Mouse (Mus musculus): ENCODE measurements at regions not wholly inside any gene's neighbourhood (a gene's known extent, or its start where the extent isn't known, plus 50 kb on each side); places are given as distances from the start of the nearest gene placed in this dataset.

DNA sequence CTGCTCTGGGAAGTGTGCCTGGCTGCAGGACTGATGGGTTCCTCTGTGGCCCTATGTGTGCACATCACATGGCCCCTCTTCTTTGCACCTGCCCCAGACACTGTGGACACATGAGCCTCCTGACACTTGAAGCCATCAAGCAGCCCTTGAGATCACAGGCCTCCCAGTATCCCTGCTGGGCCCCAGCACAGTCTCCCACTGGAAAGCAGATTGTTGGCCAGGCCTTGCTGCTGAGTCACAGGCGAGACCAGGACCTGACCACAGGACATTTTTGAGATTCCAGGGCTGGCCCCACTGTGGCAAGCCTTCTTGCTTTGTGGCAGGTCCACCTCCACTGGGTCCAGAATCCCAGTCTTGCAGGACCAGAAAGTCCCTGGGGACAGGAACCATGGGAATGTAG, 105.5 kb upstream of the Ccnd1 start:
- DNase-seq (ENCODE audit: low read depth, low spot score), result no peak

DNA sequence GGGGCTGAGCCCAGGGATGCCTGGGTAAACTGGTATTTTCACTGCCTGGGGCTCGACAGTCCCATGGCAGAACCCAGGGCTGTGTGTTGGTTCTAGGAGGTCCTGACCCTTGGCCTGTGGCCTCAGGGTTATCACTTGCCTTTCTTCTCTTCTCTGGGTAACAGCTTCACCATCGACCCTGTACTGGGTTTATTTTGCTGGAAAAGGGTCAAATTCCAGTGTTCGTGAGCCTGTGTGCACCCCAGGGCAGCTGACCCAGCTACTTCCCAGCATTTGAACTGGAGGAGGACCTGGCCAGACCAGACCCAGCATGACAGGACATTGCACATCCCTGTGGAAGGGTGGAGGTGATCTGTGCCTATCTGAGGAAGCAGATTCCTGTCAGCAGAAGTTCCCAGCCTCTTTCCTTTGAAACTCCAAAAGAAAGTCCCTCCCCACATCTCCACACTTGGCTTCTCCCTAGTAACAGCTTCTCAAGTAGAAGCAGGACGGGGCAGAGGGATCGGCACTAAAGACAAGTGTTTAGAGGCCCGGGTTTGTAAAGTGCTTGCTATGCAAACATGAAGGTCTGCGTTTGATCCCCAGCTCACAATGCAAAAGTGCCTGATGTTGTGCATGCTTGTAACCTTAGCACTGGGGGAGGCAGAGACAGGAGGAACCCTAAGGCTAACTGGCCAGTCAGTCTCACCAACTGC, 103.9 kb upstream of the Ccnd1 start:
- DNase-seq (ENCODE audit: low read depth, low spot score), result no peak

DNA sequence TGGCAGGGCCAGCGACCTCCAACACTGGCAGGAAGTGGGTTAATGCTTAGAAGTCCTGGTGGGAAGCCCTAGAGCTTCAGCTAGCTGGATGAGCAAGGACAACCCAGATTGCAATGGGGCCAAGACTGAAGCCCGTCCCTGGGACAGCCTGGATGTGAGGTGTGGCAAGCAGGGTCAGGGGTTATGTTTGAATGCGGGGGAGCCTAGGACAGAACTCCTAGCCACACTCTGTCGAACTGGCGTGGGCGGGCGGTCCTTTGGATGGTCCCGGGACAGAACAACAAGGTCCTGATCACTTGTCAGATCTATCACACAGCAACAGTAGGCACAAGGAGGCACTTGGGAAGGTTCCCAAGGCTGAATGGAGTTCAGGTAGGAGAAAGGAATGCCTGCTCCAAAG, 101.1 kb upstream of the Ccnd1 start:
- DNase-seq (ENCODE audit: low read depth, low spot score), result no peak

DNA sequence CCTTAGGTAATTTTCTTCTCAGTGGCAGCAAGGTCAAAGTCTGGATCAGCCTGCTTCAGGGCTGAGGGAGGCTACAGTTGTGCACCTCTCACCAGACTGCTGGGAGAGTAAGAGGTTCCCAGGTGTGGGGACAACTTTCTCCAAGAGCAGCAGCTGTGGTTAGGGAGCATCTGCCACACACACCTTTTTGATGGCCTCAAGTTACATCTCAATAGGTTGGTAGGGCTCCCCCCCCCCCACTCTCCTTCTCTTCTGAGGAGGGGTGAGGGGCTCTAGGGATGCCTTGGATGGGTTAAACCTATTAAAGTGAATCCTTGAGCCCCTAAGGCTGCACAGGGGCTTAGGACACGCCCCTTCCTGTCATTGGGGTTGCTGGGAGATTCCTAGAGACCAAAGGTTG, 94.7 kb upstream of the Ccnd1 start:
- DNase-seq (ENCODE audit: low read depth, low spot score), result no peak

DNA sequence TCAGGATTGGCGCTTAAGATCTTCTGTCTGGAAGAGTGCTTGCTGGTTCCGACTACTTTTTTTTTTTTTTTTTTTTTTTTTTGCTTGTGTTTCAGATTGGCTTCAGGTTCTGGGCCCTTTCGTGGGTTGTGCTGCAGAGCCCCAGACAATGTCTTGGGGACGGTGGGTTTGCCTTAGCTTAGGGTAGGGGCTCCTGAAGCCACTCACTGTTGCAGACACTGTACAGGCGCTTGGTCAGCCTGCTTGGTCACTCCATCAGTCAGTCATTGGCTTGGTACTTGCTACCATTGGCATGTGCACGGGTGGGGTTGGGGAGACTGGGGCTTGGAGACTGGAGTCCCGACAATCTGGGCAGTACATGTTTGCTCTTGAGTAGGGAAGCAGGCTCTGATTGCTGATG, 91.5 kb upstream of the Ccnd1 start:
- DNase-seq (ENCODE audit: low read depth, low spot score), result no peak

DNA sequence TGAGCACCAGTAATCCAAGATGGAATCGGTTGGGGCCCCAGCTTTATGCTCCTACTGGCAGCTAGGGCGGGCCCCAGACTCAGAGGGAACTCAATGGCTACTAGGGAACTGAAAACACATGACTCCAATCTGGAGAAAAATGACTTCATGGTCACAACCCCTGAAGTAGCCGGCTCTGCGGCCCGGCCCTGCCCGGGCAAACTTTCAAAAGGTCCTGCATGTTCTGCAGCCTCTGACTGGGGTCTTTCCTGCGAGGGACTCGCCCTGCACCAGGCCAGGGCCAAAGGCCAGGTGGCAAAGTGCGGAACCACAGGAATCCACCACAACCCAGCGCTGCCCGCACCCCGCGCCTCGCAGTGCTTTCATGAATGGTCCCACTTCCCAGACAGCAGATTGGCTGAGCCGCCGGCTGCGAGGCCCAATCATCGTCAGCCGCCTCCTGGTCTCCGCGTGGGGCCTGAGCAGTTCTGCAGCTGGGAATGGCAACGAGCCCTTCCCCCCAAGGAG, 91.0 kb upstream of the Ccnd1 start:
- peak; percentile 43 for DNase-seq (ENCODE audit: low read depth, low spot score)

DNA sequence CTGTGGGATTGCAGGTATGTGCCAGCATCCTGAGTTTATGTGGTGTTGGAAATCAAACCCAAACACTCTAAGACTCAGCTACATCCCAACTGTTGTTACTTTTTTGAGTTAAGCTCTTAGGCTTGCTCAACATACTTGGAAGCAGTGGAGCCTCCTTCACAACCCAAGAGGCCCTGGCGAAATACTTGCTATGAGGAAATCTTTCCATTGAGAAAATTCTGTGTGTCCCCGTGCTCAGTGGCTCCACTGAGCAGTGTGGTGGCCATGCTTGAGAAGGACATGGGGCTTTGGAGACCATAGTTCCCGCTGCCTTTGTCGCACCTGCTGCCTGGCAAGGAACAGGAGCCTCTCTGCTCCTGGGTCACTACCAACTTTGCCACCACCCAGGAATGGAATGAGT, 89.9 kb upstream of the Ccnd1 start:
- no peak for DNase-seq (ENCODE audit: low read depth, low spot score)

DNA sequence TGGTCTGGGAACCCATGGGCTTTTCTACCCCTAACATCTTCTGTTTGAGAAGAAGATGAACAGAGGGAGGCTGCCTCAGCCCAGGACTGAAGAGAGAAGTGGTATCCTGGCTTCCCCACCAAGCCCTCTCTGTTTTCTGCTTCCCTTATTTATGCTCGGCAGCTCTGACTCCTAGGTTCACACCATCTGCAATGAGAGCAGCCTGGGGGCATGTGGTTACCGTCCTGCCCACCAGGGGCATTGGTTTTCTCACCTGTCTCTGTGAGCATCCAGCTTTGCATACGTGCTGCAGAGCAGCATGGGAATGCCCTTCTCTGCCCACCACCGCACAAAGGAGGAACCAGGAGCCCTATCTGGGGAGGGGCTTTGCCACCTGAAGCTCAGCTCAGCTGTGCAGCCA, 89.4 kb upstream of the Ccnd1 start:
- peak; percentile 50 for DNase-seq (ENCODE audit: low read depth, low spot score)

DNA sequence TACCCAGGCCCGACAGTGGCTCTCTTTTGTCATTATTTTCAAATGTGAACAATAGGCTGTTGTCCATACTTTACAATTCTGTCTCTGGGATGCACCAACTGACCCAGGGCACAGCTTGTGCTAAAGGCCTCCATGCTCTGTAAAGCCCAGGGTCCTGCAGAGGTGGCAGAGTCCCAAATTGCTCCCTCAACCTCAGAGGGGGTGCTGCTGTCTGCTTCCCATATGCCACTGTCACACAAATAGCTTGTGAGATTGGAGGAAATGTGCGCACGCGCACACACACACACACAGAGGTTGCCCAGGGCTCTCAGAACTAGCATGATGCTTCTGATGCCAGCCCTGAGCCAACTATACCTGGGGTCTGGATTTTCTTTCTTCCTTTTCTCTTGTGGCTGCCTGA, 87.3 kb upstream of the Ccnd1 start:
- DNase-seq (ENCODE audit: low read depth, low spot score), result no peak

DNA sequence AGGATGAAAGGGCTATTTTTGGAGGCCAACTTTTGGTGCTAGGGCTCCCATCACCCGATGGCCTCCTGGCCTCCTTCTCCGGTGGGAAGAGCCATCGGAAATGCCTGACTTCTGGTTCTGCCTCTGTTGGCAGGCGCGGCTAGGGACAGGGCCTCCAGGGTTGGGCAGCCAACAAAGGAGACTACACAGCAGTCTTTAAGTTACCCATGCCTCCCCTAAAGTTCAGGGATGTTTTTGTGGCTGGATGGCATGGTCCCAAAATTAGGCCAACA, 86.2 kb upstream of the Ccnd1 start:
- no peak for DNase-seq (ENCODE audit: low read depth, low spot score)

DNA sequence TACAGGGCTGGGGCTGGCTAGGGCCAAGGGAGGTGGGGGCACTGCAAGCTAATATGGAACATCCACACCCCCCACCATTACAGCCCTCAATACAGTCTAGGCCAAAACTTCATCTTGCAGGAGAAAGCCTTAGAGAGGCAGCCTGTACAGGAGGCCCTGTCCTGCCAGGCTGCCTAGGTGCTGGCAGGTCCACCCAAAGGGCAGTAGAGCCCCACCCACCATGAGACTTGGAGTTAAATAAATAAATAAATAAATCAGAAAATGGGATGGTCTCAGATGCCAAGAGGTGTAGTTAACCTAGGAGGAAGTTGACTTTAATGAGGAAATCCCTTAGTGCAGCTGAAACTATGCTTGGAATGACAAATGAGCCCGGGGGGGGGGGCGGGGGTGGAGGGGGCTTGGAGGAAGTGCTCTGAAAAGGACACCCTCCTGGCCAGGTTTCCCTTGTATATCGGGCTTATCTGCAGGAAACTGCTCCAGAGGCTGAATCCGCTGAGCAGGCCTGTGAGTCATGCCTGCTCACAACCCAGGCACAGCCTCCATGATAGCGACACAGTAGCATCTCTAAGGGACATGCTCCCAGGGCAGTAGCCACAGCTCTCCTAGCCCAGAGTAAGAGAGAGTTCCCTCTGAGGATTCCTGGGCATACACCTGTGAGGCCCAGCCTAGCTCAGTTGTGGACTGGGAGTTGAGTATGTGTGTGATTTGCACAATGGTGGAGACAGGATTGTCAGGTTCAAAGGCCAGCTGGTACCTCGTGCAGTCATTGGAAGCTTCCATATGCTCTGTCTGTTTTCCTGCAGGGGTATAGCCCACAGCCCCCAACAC, 85.7 kb upstream of the Ccnd1 start:
- DNase-seq (ENCODE audit: low read depth, low spot score), result no peak

DNA sequence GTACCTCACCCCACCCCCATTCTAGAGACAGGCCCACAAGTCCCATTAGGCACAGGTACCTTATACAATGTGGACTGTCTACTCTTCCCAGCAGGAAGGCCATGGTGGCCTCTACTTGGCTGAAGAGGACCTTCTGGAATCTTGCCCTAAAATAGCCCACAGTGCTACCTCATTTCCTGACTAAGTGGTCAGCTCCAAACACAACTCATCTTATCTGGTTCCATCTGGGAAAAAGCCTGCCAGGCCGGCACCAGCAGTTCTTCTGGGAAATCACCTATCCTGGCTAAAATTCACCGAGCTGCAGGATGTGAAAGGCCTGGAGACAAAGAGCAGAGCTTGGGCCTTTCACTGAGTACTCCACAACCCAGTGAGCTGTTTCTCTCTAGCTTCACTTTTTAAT, 84.9 kb upstream of the Ccnd1 start:
- DNase-seq (ENCODE audit: low read depth, low spot score), result no peak

DNA sequence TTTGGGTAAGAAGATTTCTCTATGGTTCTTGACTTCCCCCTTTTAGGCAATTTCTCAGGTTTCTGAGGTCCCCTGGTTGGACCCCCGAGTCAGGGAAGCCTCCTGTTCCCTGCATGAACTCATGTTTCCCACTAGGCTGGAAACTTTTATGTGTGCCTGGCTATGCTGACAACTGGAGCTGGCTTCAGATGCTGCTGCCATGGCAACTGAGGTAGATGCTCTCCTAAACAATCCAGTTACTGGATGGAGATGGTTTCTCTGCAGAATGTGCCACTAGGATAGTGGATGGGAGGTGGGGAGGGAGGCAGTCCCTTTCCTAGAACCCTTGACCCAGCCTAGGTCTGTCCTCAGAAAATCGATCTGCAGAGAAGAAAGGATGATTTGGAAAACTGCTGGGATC, 79.4 kb upstream of the Ccnd1 start:
- no peak for DNase-seq (ENCODE audit: low read depth, low spot score)

DNA sequence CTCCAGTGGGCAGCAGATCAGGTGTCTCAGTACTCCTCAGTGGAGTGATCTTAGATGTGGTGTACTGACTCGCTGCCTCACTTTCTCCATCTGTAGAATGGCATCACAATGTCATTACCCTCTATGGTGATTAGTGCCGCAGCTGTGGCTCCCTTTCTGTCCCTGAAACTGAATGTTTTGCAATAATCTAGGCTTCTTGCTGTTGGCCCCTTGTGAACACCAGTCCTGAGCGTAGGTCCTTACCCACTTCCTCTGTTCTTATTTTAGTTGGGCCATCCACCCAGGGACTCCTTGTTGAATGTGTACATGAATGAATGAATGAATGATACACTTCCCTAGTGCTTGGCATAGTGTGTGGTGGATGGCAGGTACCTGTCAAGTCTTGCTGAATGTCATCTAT, 78.4 kb upstream of the Ccnd1 start:
- DNase-seq (ENCODE audit: low read depth, low spot score), result no peak

DNA sequence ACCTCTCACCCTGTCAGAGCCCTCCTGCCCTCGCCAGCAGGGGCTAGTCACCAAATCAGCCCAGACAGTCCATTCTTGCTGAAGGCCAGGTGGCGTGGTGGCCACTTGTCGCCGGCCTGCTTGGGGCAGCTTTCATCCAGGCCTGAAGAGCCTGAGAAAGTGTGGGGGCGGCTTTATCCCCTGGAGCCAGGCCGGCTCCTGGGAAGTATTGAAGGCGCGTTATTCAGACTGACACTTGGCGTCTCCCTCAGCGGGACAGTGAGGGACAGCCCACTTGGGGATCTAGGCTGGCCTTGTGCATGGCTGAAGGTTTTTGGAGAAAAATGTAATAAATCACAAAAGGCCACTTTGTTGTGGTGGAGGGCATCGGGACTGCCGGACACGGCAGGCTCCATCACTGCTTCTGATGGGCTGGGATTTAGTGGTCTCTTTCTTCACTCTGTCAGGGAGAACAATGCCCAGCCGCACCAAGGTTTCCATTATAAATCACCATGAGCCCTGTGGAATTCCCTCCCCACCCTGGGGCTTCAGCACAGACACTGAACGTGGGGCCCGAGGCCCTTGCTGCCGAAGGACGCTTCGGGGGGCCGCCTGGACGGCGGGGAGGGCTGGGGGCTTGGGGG, 75.8 kb upstream of the Ccnd1 start:
- DNase-seq (ENCODE audit: low read depth, low spot score), result no peak

DNA sequence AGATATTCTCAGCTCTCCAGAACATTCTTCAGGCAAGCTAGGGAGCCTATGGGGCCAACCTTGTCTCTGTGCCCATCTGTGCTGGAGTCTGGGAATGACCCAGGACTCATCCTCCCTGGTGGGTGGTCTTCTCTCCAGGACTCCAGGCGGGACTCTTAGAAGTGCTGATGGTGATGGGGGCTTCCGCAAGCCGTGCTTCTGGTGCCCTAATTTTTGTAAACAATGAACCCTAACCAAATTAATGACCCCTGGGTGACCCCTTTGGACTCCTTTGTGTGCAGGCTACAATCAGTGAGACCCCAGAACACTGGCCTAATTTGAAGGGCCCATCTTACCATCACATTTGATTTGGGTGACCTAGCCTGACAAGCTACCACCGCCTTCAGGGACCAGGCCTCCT, 71.0 kb upstream of the Ccnd1 start:
- no peak for DNase-seq (ENCODE audit: low read depth, low spot score)

DNA sequence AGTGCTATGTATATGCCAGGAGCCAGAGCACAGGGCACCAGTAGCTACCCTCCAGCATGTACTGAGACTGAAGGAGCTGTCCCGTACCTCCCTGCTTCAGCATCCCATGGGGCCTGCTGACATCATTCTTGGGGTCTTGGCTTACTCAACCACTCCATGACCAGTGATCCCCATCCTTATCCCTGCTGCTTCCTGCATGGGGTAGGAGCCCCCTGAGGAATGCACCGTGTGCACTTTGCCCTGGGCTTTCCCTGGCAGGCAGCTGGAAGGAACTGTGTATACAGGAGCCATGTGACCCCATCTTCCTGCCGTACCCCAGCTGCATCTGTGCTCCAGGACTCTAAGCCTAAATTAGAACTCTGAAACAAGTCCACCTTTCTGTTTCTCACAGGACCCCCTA, 70.3 kb upstream of the Ccnd1 start:
- no peak for DNase-seq (ENCODE audit: low read depth, low spot score)

DNA sequence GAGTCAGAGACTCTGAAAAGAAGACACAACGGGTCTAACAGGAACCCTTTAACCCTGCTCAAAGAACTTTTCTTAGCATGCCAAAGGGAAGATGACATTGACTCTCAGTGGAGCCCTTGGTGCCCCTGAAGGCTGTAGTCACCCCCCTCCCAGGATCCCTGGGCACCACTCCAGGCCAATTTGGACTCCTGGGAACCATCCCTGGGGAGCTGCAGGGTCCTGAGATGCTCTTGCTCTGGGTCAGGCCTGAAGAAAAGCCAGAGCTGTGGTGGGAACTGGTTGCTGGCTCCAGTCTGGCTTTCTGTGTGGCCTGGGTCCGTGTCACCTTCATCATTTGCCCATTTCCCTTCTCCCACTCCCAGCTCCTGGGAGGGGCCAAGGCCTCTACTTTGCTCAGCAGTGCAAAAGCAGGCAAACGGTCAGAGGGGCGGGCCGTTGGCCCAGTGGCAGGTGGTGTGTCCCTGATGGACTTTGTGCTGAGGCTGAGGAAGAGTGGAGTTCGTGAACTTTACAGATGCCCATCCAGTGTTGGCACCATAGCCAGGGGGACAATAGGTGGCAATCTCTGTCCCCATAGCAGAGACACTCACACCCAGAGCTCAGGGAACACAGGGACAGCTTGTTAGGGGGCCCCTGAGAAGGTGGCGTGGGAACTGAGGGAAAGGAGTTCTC, 69.1 kb upstream of the Ccnd1 start:
- no peak for DNase-seq (ENCODE audit: low read depth, low spot score)

DNA sequence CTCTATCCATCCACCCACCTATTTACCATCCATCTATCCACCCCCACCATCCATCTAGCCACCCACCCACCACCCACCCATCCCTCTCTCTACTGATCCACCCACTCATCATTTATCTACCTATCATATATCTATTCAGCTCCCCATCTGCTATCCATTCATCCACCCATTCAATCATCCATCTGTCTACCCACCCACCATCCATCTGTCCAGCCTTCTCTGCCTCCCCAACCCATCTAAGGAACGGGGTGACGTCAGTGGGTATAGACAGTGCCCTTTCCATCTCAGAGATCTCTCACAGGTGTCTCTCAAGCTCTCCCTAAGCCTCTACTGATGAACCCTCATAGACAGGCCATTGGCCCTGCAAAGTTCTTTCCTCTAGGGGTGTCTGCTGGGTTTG, 67.5 kb upstream of the Ccnd1 start:
- no peak for DNase-seq (ENCODE audit: low read depth, low spot score)

DNA sequence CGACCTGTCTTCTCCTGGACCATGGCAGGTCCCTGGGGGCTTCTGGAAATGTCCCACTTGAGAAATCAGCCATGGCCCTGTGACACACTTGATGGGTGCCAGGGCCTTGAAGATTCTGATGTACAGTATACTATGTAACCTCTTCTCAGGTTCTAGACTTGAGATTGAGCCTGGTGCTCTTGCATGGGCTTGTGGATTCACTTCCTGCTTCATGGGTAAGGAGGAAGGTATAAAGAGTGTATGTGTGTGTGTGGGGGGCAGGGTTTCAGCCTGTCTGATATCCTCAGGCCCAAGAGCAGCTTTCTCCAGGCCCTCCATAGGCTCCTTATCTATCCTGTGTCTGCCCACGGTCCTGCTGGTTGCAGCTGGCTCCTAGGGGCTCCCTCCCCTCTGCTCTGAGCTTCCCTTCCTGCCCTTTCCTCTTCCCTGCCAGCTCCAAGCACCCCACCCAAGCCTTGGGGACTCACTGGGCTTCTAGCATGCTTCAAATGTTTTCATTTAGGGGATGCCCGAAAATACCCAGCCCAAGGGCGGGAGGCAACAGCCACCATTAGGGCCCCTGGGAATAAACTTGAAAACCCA, 61.9 kb upstream of the Ccnd1 start:
- DNase-seq (ENCODE audit: low read depth, low spot score), result no peak

DNA sequence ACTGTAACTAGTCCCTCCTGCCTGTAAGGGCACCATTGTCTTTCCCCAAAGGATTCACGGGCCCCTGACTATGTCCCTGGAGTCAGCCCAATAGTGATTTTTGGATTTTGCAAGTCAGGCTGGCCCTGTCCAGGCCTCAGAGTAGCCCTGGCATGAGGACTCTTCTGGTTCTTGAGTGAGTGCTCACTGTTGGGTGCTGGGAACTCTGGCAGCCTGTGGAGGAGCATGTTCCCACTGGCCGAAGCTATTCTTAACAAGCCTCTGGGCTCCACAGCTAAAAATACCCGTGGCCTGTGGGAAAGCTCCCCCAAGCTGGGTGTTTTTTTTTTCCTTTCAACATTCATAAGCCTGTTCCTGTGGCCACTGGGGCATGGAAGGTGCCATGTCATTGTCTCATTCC, 60.0 kb upstream of the Ccnd1 start:
- no peak for DNase-seq (ENCODE audit: low read depth, low spot score)

DNA sequence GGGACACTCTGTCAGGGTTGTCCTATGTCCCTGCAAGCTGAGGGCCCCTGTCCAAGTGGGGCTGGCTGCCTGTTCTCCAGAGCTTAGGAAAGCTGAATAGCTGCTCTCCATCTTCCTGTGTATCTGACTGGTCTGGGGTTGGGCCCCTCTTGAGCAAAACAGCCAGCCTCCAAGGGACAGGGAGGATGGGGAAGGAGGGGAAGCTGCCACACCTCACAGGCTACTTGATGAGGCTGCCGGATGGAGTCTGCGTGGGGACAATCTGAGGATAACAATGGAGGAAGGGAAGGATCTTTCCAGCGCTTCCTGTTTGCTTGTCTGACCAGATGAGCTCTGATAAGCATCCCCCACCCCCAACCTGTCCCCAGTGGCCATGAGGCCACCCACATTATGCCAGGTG, 57.1 kb upstream of the Ccnd1 start:
- DNase-seq (ENCODE audit: low read depth, low spot score), result no peak

Measured in WW6 (cell line).